Mouse (Mus musculus): ENCODE measurements around the gene Nradd.

Nradd gene

GRCm38 (mm10) chr9:110611471-110611870, 12.8 kb downstream of the Nradd start:
- DNase-seq (ENCODE audit: inconsistent ontology term), result no peak

GRCm38 (mm10) chr9:110583521-110583920, 40.7 kb downstream of the Nradd start:
- no peak for DNase-seq (ENCODE audit: inconsistent ontology term)

- DNase-seq (ENCODE audit: inconsistent ontology term), result no peak
These were observed 42.1 kb downstream of the Nradd start for GRCm38 (mm10) chr9:110582161-110582560.

Data from Muller cell, postnatal 12 days (primary cell).